Mouse (Mus musculus): ENCODE results near the gene Oxct2b. TPM values are rescaled to one million over a fixed set of nuclear protein-coding genes. Genes with fewer than 3 reads are reported as not detected.
"Not testable (repeated sequence)": the region's sequence is repeated elsewhere in the genome, so short reads cannot be mapped to it uniquely, and the experiment has no call there.

Oxct2b gene
- total RNA-seq (2014; fragmentation: Nextera tagmentation), result not detected in 2 replicates
- total RNA-seq (2017), result not detected in 2 replicates

- no peak for ATAC-seq (replicated peaks; ENCODE audit: low FRiP score, low TSS enrichment, poor library complexity, severe bottlenecking)
Measured at GRCm38 (mm10) chr4:123116011-123116410, at the start of gene Oxct2b. Oxct2b (plus strand) TSS chr4:123116266.

GRCm38 (mm10) chr4:123068646-123069045 is 47.4 kb upstream of the Oxct2b start:
- no peak for ATAC-seq (replicated peaks; ENCODE audit: low FRiP score, low TSS enrichment, poor library complexity, severe bottlenecking)

GRCm38 (mm10) chr4:123071266-123071966 is 44.6 kb upstream of the Oxct2b start:
- ATAC-seq (replicated peaks; ENCODE audit: low FRiP score, low TSS enrichment, poor library complexity, severe bottlenecking), result peak; percentile 97

- no peak for ATAC-seq (replicated peaks; ENCODE audit: low FRiP score, low TSS enrichment, poor library complexity, severe bottlenecking)
Measured at GRCm38 (mm10) chr4:123076928-123077327, 39.1 kb upstream of the Oxct2b start.

- 0 out of 2 replicates have a peak, but pooled peaks have one; percentile 36 for ATAC-seq (replicated peaks; ENCODE audit: low FRiP score, low TSS enrichment, poor library complexity, severe bottlenecking)
Measured at GRCm38 (mm10) chr4:123078231-123078630, 37.8 kb upstream of the Oxct2b start.

- peak; percentile 62 for ATAC-seq (replicated peaks; ENCODE audit: low FRiP score, low TSS enrichment, poor library complexity, severe bottlenecking)
Measured at GRCm38 (mm10) chr4:123080791-123081190, 35.3 kb upstream of the Oxct2b start.

- ATAC-seq (replicated peaks; ENCODE audit: low FRiP score, low TSS enrichment, poor library complexity, severe bottlenecking), result peak; percentile 67
Measured at GRCm38 (mm10) chr4:123082283-123083163, 33.5 kb upstream of the Oxct2b start.

- no peak for ATAC-seq (replicated peaks; ENCODE audit: low FRiP score, low TSS enrichment, poor library complexity, severe bottlenecking)
Measured at GRCm38 (mm10) chr4:123083323-123083902, 32.7 kb upstream of the Oxct2b start.

GRCm38 (mm10) chr4:123085290-123085689 is 30.8 kb upstream of the Oxct2b start:
- ATAC-seq (replicated peaks; ENCODE audit: low FRiP score, low TSS enrichment, poor library complexity, severe bottlenecking), result no peak

GRCm38 (mm10) chr4:123086381-123086780 is 29.7 kb upstream of the Oxct2b start:
- ATAC-seq (replicated peaks; ENCODE audit: low FRiP score, low TSS enrichment, poor library complexity, severe bottlenecking), result no peak

- ATAC-seq (replicated peaks; ENCODE audit: low FRiP score, low TSS enrichment, poor library complexity, severe bottlenecking), result no peak
Measured at GRCm38 (mm10) chr4:123092621-123093020, 23.4 kb upstream of the Oxct2b start.

GRCm38 (mm10) chr4:123093064-123093776 is 22.8 kb upstream of the Oxct2b start:
- ATAC-seq (replicated peaks; ENCODE audit: low FRiP score, low TSS enrichment, poor library complexity, severe bottlenecking), result no peak

GRCm38 (mm10) chr4:123093869-123094268 is 22.2 kb upstream of the Oxct2b start:
- ATAC-seq (replicated peaks; ENCODE audit: low FRiP score, low TSS enrichment, poor library complexity, severe bottlenecking), result no peak

GRCm38 (mm10) chr4:123104651-123105450 is 11.2 kb upstream of the Oxct2b start, which contains the start of gene Bmp8b:
Bmp8b (plus strand) TSS chr4:123105165.
- peak; percentile 36 for ATAC-seq (replicated peaks; ENCODE audit: low FRiP score, low TSS enrichment, poor library complexity, severe bottlenecking)

GRCm38 (mm10) chr4:123105451-123105790 is 10.6 kb upstream of the Oxct2b start:
- no peak for ATAC-seq (replicated peaks; ENCODE audit: low FRiP score, low TSS enrichment, poor library complexity, severe bottlenecking)

- ATAC-seq (replicated peaks; ENCODE audit: low FRiP score, low TSS enrichment, poor library complexity, severe bottlenecking), result not testable (repeated sequence)
Measured at GRCm38 (mm10) chr4:123105929-123106328, 10.1 kb upstream of the Oxct2b start.

GRCm38 (mm10) chr4:123106864-123107263 is 9.2 kb upstream of the Oxct2b start:
- ATAC-seq (replicated peaks; ENCODE audit: low FRiP score, low TSS enrichment, poor library complexity, severe bottlenecking), result no peak

GRCm38 (mm10) chr4:123108056-123108455 is 8.0 kb upstream of the Oxct2b start:
- ATAC-seq (replicated peaks; ENCODE audit: low FRiP score, low TSS enrichment, poor library complexity, severe bottlenecking), result no peak

- ATAC-seq (replicated peaks; ENCODE audit: low FRiP score, low TSS enrichment, poor library complexity, severe bottlenecking), result no peak
Measured at GRCm38 (mm10) chr4:123110751-123111150, 5.3 kb upstream of the Oxct2b start.

Measured in megakaryocyte-erythroid progenitor cell, adult 5-6 weeks (primary cell).